Mouse (Mus musculus): ENCODE measurements at regions not wholly inside any gene's neighbourhood (a gene's known extent, or its start where the extent isn't known, plus 50 kb on each side); places are given as distances from the start of the nearest gene placed in this dataset.
"Not testable (repeated sequence)": the region's sequence is repeated elsewhere in the genome, so short reads cannot be mapped to it uniquely, and the experiment has no call there.

DNA sequence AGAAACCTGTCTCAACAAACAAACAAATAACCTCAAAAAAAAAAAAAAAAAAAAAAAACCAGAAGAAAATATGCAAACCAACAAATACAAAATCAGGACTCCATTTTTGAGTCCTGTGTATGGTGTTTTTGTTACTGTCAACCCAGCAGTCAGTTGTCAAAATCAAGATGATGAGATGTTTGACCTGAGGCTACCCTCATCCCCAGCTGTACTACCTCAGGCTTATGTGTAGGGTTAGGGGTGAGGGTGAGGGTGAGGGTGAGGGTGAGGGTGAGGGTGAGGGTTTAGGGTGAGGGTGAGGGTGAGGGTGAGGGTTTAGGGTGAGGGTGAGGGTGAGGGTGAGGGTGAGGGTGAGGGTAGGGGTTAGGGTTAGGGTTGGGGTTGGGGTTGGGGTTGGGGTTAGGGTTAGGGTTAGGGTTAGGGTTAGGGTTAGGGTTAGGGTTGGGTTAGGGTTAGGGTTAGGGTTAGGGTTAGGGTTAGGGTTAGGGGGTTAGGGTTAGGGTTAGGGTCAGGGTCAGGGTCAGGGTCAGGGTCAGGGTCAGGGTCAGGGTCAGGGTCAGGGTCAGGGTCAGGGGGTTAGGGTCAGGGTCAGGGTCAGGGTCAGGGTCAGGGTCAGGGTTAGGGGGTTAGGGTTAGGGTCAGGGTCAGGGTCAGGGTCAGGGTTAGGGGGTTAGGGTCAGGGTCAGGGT lies 97.0 kb upstream of the Vmn2r87 start:
- DNase-seq (ENCODE audit: low spot score): peak; percentile 47

DNA sequence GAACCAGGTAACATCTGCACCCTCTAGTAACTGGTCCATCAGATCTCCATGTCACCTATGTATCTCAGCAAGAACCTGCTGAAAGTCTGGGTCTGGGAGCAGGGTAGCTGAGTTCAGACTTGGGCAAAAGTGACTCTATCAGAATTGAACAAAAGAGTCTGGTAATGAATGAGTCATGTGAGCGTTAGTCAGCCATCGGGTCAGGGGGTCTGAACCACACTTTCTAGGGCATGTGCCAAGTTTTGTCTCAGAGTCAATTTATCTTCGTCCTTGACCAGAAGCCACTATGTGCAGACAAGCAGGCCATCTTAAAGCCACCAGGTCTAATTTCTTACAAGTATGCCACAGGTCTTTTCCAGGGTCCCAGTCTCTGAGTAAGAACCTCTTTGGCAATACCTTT lies 69.2 kb upstream of the Vmn2r87 start:
- DNase-seq (ENCODE audit: low spot score): not testable (repeated sequence)

DNA sequence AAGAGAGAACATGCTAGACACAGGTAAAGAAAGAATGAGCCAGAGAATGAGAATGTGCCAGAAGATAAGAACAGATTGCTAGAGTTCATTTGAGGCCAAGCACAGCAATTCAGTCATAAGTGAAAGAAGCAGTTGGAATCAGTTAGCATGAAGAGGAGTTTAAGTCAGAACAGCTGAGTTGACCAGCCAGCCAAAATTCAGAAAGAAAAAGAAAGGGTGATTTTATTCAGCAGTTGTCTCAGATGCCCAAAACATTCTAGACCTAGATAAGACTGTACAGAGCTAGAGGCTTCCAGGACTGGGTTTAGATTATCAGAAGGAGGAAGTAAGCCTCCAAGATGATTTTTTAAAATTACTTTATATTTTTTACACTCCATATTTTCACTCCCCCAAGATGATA lies 51.4 kb upstream of the Vmn2r87 start:
- DNase-seq (ENCODE audit: low spot score): no peak
